Mouse (Mus musculus): ENCODE data around the gene Fam168a. TPM values are rescaled to one million over a fixed set of nuclear protein-coding genes. Genes with fewer than 3 reads are reported as not detected.
A peak's percentile ranks its signal among the peaks of the same experiment; 100 is the strongest.

Fam168a gene
- polyA plus RNA-seq, 1 experiment from 2014 or later = 59.9 TPM

DNA sequence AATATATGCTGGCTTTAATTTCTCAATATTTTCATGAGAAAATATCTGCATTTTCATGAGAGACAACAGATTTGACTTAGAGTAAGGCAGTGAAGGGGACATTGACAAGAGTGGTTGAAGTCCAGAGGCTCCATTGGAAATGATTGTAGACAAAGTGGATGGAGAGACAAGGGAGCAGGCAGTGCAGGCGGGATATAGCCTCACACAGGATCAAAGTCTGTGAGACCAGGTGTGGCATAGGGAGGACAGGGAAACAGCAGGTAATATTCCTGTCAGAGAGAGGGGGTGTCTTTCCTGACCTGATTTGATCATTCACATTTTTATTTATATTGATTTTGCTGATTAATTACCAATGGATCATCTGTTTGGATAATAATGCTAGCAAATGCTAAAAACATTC lies 69.4 kb downstream of the Fam168a start:
- H3K27ac ChIP-seq (ENCODE audit: low read length) = no peak overlapping the region
- 92% methylated on average over 1 of the region's 1 CpGs for WGBS
- no peaks in the 10 kb centered on the region for H3K4me1 ChIP-seq (ENCODE audit: control insufficient read depth, insufficient read depth, low read length)
- H3K4me2 ChIP-seq (replicated peaks; ENCODE audit: low read depth, low read length) = no peak overlapping the region
- no peaks in the 10 kb centered on the region for H3K9me3 ChIP-seq (ENCODE audit: control insufficient read depth, low read depth, low read length)
- H3K36me3 ChIP-seq (ENCODE audit: control insufficient read depth, insufficient read depth, low read length) = no peaks in the 10 kb centered on the region
- no peak overlapping the region for H3K4me3 ChIP-seq (ENCODE audit: low read depth, low read length)
- H3K9ac ChIP-seq (replicated peaks; ENCODE audit: low read depth, low read length) = no peak overlapping the region
- no peak for ATAC-seq (ENCODE audit: insufficient number of reproducible peaks, insufficient read depth, low FRiP score, low read depth)
- H3K27me3 ChIP-seq (ENCODE audit: control insufficient read depth, insufficient read depth, low read length) = no peaks in the 10 kb centered on the region

DNA sequence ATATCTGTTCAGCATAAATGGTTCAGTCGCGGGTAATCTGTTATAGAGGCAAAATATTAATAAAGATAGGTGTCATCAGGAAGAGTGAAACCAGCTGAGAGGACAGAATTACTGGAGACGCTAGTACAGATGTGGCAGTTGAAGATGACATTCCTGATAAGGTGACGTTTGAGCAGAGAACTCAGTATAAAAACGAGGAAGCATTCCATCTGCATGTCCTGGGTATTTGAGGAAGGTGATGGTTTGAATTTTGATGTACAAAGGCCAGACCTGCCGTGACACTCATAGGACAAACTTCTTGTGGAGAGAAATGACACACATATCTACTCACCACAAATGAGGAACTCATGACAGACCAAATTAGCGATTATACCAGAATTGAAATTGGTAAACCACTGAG lies 73.8 kb downstream of the Fam168a start:
- H3K4me3 ChIP-seq (ENCODE audit: low read depth, low read length) = no peak overlapping the region
- H3K9me3 ChIP-seq (ENCODE audit: control insufficient read depth, low read depth, low read length) = no peaks in the 10 kb centered on the region
- no peaks in the 10 kb centered on the region for H3K36me3 ChIP-seq (ENCODE audit: control insufficient read depth, insufficient read depth, low read length)
- ATAC-seq (ENCODE audit: insufficient number of reproducible peaks, insufficient read depth, low FRiP score, low read depth) = no peak
- WGBS = 77% methylated on average over 7 of the region's 7 CpGs
- no peak overlapping the region for H3K27ac ChIP-seq (ENCODE audit: low read length)
- no peaks in the 10 kb centered on the region for H3K27me3 ChIP-seq (ENCODE audit: control insufficient read depth, insufficient read depth, low read length)
- no peaks in the 10 kb centered on the region for H3K4me1 ChIP-seq (ENCODE audit: control insufficient read depth, insufficient read depth, low read length)
- no peak overlapping the region for H3K4me2 ChIP-seq (replicated peaks; ENCODE audit: low read depth, low read length)
- H3K9ac ChIP-seq (replicated peaks; ENCODE audit: low read depth, low read length) = no peak overlapping the region

DNA sequence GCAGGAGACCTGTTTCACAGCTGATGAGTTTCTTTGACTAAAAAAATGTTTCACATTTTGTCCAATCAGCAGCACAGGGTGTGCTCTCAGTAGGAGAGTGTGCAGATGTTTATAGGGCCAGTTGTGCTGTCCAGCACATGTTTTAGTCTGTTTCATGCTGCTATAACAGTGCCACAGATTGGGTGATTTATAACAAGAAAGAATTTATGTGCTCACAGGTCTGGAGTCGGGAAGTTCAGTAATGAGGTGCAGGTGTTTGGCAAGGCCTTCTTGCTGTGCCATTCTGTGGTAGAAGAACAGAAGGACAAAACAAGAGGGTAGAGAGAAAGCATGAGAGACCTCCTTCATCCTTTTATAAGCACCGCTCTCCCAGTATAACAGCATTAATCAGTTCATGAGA lies 78.2 kb downstream of the Fam168a start:
- H3K4me3 ChIP-seq (ENCODE audit: low read depth, low read length) = no peak overlapping the region
- H3K27ac ChIP-seq (ENCODE audit: low read length) = no peak overlapping the region
- no peak overlapping the region for H3K9ac ChIP-seq (replicated peaks; ENCODE audit: low read depth, low read length)
- H3K4me2 ChIP-seq (replicated peaks; ENCODE audit: low read depth, low read length) = no peak overlapping the region
- ATAC-seq (ENCODE audit: insufficient number of reproducible peaks, insufficient read depth, low FRiP score, low read depth) = no peak
- H3K36me3 ChIP-seq (ENCODE audit: control insufficient read depth, insufficient read depth, low read length) = no peaks in the 10 kb centered on the region
- no peaks in the 10 kb centered on the region for H3K27me3 ChIP-seq (ENCODE audit: control insufficient read depth, insufficient read depth, low read length)
- no peaks in the 10 kb centered on the region for H3K9me3 ChIP-seq (ENCODE audit: control insufficient read depth, low read depth, low read length)
- 55% methylated on average over 2 of the region's 2 CpGs for WGBS
- H3K4me1 ChIP-seq (ENCODE audit: control insufficient read depth, insufficient read depth, low read length) = no peaks in the 10 kb centered on the region

DNA sequence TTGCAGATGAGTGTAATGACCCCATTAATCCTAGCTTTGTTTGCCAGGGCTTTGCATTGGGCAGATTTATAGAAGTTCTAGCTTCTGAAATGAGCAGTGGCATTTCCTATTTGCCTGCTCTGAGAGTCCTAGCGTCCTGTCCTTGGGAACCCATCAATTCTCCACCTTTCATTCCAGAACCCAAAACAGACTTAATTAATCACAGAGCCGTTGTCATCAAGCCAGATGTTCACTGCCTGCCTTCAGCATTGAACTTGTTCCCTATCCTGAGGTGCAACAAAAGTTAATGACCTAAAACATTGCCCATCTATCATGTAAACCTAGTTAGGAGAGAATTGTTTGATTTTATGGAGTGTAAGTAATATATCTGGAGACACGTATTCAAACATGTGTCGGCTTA lies 79.0 kb downstream of the Fam168a start:
- no peak for ATAC-seq (ENCODE audit: insufficient number of reproducible peaks, insufficient read depth, low FRiP score, low read depth)
- H3K27ac ChIP-seq (ENCODE audit: low read length) = no peak overlapping the region
- WGBS = 39% methylated on average over 4 of the region's 4 CpGs

DNA sequence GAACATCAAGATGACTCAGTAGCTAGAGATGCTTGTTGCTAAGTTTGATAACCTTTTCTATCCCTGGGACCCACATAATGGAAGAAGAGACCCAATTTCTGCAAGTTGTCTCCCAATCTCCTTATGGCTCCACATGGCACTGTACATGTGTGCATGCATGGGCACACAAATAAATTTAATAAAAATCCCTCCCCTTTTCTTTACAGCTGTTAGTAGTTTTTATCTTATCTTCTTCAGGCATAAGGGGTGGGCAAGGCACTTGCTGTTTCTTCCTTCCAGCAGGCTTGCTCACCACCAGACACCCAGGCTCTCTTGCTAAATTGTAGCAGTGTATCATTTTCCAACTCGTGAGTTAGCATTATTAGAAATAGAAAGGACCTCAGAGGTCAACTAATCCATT lies 79.6 kb downstream of the Fam168a start:
- Histone ChIP-seq H3K4me1 (ENCODE audit: control insufficient read depth, insufficient read depth, low read length) (no peaks in the 10 kb centered on the region), H3K27me3 (ENCODE audit: control insufficient read depth, insufficient read depth, low read length) (no peaks in the 10 kb centered on the region), H3K9me3 (ENCODE audit: control insufficient read depth, low read depth, low read length) (no peaks in the 10 kb centered on the region), H3K4me3 (ENCODE audit: low read depth, low read length) (no peak overlapping the region), H3K36me3 (ENCODE audit: control insufficient read depth, insufficient read depth, low read length) (no peaks in the 10 kb centered on the region), H3K9ac (replicated peaks; ENCODE audit: low read depth, low read length) (no peak overlapping the region), H3K27ac (ENCODE audit: low read length) (no peak overlapping the region), H3K4me2 (replicated peaks; ENCODE audit: low read depth, low read length) (no peak overlapping the region)
- ATAC-seq (ENCODE audit: insufficient number of reproducible peaks, insufficient read depth, low FRiP score, low read depth) = peak; percentile 46; the same call in 1 of the 2 replicates
- 39% methylated on average over 1 of the region's 1 CpGs for WGBS

More for the DNA sequence above, 79.0 kb downstream of the Fam168a start:
- Histone ChIP-seq H3K36me3 (ENCODE audit: control insufficient read depth, insufficient read depth, low read length) (no peaks in the 10 kb centered on the region), H3K27me3 (ENCODE audit: control insufficient read depth, insufficient read depth, low read length) (no peaks in the 10 kb centered on the region), H3K4me3 (ENCODE audit: low read depth, low read length) (no peak overlapping the region), H3K4me2 (replicated peaks; ENCODE audit: low read depth, low read length) (no peak overlapping the region), H3K9me3 (ENCODE audit: control insufficient read depth, low read depth, low read length) (no peaks in the 10 kb centered on the region), H3K4me1 (ENCODE audit: control insufficient read depth, insufficient read depth, low read length) (no peaks in the 10 kb centered on the region), H3K9ac (replicated peaks; ENCODE audit: low read depth, low read length) (no peak overlapping the region)

DNA sequence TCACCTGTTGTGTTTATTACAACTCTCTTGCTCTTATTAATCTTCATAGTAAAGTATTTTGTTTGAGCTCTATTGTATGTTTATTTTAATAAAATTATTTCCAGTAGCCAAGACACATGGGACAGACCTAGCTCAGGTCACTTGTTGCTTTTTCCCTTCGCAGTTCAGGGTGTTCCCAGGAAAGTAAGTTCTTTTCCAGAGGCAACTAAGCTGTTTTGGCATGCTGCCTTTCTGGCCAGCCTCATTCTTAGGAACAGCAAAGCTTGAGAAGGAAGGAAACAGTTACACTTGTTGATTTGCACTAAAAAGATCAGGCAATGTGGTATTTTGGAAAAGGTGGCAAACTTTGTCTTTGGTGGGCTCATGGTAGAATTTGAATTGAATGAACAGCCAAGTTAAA lies 81.9 kb downstream of the Fam168a start:
- H3K9me3 ChIP-seq (ENCODE audit: control insufficient read depth, low read depth, low read length) = no peaks in the 10 kb centered on the region
- no peaks in the 10 kb centered on the region for H3K4me1 ChIP-seq (ENCODE audit: control insufficient read depth, insufficient read depth, low read length)
- H3K27ac ChIP-seq (ENCODE audit: low read length) = no peak overlapping the region
- 74% methylated on average over 1 of the region's 1 CpGs for WGBS
- H3K4me3 ChIP-seq (ENCODE audit: low read depth, low read length) = no peak overlapping the region
- no peak overlapping the region for H3K4me2 ChIP-seq (replicated peaks; ENCODE audit: low read depth, low read length)
- ATAC-seq (ENCODE audit: insufficient number of reproducible peaks, insufficient read depth, low FRiP score, low read depth) = no peak
- no peaks in the 10 kb centered on the region for H3K36me3 ChIP-seq (ENCODE audit: control insufficient read depth, insufficient read depth, low read length)
- no peak overlapping the region for H3K9ac ChIP-seq (replicated peaks; ENCODE audit: low read depth, low read length)
- H3K27me3 ChIP-seq (ENCODE audit: control insufficient read depth, insufficient read depth, low read length) = no peaks in the 10 kb centered on the region

DNA sequence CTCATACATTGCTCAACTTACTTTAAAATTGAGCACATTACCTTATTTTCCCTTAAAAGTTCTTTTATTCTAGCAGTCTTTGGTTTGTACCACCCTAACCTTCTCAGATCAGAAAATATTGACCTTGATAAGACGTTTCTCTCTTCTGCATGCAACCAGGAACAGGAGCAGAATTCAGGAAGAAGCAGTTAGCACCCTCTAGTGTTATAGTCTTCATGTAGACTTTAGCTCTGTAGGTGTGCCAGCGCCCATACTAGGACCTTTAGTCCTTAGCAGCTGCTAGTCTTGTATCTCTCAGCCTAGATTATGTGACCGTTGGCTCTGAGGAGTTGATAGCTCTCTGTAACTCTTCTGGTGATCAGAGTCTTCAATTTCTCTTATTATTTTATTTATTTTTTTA lies 92.4 kb downstream of the Fam168a start:
- 55% methylated on average over 3 of the region's 3 CpGs for WGBS
- Histone ChIP-seq H3K4me1 (ENCODE audit: control insufficient read depth, insufficient read depth, low read length) (no peaks in the 10 kb centered on the region), H3K36me3 (ENCODE audit: control insufficient read depth, insufficient read depth, low read length) (no peaks in the 10 kb centered on the region), H3K9me3 (ENCODE audit: control insufficient read depth, low read depth, low read length) (no peaks in the 10 kb centered on the region), H3K4me3 (ENCODE audit: low read depth, low read length) (no peak overlapping the region), H3K27ac (ENCODE audit: low read length) (no peak overlapping the region), H3K4me2 (replicated peaks; ENCODE audit: low read depth, low read length) (no peak overlapping the region), H3K27me3 (ENCODE audit: control insufficient read depth, insufficient read depth, low read length) (no peaks in the 10 kb centered on the region), H3K9ac (replicated peaks; ENCODE audit: low read depth, low read length) (no peak overlapping the region)
- no peak for ATAC-seq (ENCODE audit: insufficient number of reproducible peaks, insufficient read depth, low FRiP score, low read depth)

DNA sequence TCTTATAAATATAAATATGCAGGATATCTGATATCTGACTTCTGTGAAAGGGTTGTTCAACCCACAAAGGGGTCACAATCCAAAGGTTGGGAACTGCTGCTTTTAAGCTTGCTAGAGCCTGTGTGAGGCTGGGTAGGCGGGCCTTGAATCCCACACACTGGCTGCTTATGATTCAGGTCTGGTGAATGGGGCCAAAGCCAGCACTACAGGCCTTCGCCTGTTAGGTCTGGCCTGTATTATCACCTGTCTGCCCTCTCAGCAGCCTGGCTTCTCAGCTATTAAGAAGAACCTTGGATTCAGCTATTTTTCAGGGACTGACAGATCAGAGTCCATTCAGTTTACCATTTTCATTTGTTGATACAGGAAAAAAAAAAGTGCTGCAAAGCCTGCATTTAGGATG lies 99.0 kb downstream of the Fam168a start:
- Histone ChIP-seq H3K9me3 (ENCODE audit: control insufficient read depth, low read depth, low read length) (no peaks in the 10 kb centered on the region), H3K27ac (ENCODE audit: low read length) (no peak overlapping the region), H3K4me3 (ENCODE audit: low read depth, low read length) (no peak overlapping the region), H3K4me1 (ENCODE audit: control insufficient read depth, insufficient read depth, low read length) (no peaks in the 10 kb centered on the region), H3K9ac (replicated peaks; ENCODE audit: low read depth, low read length) (no peak overlapping the region), H3K4me2 (replicated peaks; ENCODE audit: low read depth, low read length) (no peak overlapping the region), H3K36me3 (ENCODE audit: control insufficient read depth, insufficient read depth, low read length) (no peaks in the 10 kb centered on the region), H3K27me3 (ENCODE audit: control insufficient read depth, insufficient read depth, low read length) (no peaks in the 10 kb centered on the region)
- WGBS = 77% methylated on average over 2 of the region's 2 CpGs
- no peak for ATAC-seq (ENCODE audit: insufficient number of reproducible peaks, insufficient read depth, low FRiP score, low read depth)

DNA sequence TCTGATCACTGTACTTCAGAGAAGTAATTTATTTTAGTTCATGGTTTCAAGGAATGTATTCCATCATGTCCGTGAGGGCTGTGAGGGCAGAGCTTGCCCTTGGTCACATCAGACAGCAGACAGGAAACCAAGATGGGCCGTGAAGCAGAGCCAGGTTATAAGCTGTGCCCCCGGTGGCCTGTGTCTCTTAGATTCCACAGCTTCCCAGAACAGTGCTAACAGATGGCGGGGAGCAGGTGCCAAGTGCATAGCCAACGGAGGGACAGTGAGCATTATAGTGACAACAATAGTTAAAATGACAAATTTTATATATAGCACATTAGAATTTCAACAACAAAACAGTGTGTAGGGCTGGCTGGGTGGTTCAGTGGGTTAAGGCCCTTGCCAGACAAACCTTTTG lies 105.5 kb downstream of the Fam168a start:
- WGBS = 82% methylated on average over 5 of the region's 5 CpGs
- Histone ChIP-seq H3K4me2 (replicated peaks; ENCODE audit: low read depth, low read length) (no peak overlapping the region), H3K27me3 (ENCODE audit: control insufficient read depth, insufficient read depth, low read length) (no peaks in the 10 kb centered on the region), H3K4me3 (ENCODE audit: low read depth, low read length) (no peak overlapping the region), H3K9ac (replicated peaks; ENCODE audit: low read depth, low read length) (no peak overlapping the region), H3K4me1 (ENCODE audit: control insufficient read depth, insufficient read depth, low read length) (no peaks in the 10 kb centered on the region), H3K36me3 (ENCODE audit: control insufficient read depth, insufficient read depth, low read length) (no peaks in the 10 kb centered on the region), H3K9me3 (ENCODE audit: control insufficient read depth, low read depth, low read length) (no peaks in the 10 kb centered on the region), H3K27ac (ENCODE audit: low read length) (no peak overlapping the region)
- no peak for ATAC-seq (ENCODE audit: insufficient number of reproducible peaks, insufficient read depth, low FRiP score, low read depth)
